Mouse (Mus musculus) liver, adult 2 months (tissue): ENCODE measurements around the gene BC028528.

Experiments used
- CTCF ChIP-seq: fragments of 200-500 bp; IDR thresholded peaks from 2 replicates; pipeline ENCODE4 v1.5.1; 2011; ENCODE audit warnings: low read depth, low read length, control low read depth
- POLR2A ChIP-seq: fragments of 200-500 bp; IDR thresholded peaks from 2 replicates; pipeline ENCODE4 v1.6.1; 2011; ENCODE audit warnings: low read length, control low read depth; ENCODE audit not compliant: insufficient read depth; ENCODE audit errors: extremely low read depth

GRCm38 (mm10) chr3:95865050-95865449 is 26.8 kb downstream of the BC028528 start:
- TF ChIP-seq CTCF (no peak), POLR2A (no peak)
